Mouse (Mus musculus): Measurements from ENCODE around the gene Gm21981. TPM values are rescaled to one million over a fixed set of nuclear protein-coding genes. Genes with fewer than 3 reads are reported as not detected.

Gm21981 gene
- polyA plus RNA-seq, 1 experiment: 1.3 TPM

DNA sequence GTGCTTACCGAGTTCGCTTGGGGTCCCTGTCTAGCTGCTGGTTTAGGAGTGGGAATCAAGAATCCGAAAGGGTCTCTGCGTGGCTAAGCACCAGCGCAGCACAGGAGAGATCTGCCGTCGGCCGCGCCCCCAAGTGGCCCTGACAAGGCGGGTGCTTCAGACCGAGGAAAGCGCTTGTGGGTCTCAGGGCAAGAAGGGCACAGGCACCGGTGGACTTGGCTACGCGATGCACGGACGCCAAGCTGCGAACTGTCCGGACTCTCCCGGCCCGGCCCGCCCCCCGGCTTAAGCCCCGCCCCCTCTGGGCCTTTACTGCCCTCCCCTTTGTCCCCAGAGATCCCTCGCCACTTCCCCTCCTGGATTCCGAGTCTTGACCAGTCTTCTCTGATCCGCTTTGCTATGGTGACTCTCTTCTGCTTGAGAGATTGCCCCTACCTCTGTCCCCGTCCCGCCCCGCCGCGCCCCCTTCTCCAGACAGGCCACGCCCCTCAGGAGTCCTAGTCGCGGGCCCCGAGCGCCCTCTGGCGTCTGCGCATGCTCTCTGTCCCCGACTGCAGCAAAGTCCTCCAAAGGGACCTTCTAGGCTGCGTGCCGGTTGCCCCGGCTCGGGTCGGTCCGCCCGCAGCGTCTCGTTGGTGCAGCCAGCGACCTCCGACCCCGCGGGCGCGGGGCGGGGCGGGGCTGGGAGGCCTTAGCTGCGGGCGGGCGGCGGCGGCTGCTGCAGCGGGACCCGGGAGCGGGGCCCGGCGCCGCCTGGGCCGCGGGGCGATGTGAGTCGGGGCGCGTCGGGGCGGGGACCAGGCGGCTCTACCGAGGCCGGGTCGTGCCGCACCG lies 465 bp upstream of the Gm21981 start, which contains the start of gene Prickle4:
Gene Prickle4, minus strand, starts transcription at position 234 of the 834 bp plus-strand sequence.
- Histone ChIP-seq H3K27me3 (ENCODE audit: control insufficient read depth, insufficient read depth, insufficient read length) (no peaks in the 10 kb centered on the region), H3ac (ENCODE audit: control insufficient read depth, insufficient read length) (peak within 1 kb of the TSS; percentile 45), H3K4me2 (ENCODE audit: low read depth) (peak within 1 kb of the TSS; percentile 93), H3K36me3 (ENCODE audit: control insufficient read depth, insufficient read depth) (no peaks in the 10 kb centered on the region), H3K4me3 (peak within 1 kb of the TSS; percentile 34), H3K79me2 (ENCODE audit: control insufficient read depth, insufficient read depth) (no peaks in the 10 kb centered on the region)
- TF ChIP-seq USF1 (IDR thresholded peaks at IDR 0.05; ENCODE audit: low read depth) (no peak), POLR2A (IDR thresholded peaks at IDR 0.05; ENCODE audit: insufficient read length, low read depth) (peak; percentile 61), MYOG (IDR thresholded peaks at IDR 0.05; ENCODE audit: control insufficient read depth in 1 of 3, insufficient read depth in 1 of 3, insufficient read length in 2 of 3, low read depth in 2 of 3) (peak in 1 of 3 experiments; percentile 20)

DNA sequence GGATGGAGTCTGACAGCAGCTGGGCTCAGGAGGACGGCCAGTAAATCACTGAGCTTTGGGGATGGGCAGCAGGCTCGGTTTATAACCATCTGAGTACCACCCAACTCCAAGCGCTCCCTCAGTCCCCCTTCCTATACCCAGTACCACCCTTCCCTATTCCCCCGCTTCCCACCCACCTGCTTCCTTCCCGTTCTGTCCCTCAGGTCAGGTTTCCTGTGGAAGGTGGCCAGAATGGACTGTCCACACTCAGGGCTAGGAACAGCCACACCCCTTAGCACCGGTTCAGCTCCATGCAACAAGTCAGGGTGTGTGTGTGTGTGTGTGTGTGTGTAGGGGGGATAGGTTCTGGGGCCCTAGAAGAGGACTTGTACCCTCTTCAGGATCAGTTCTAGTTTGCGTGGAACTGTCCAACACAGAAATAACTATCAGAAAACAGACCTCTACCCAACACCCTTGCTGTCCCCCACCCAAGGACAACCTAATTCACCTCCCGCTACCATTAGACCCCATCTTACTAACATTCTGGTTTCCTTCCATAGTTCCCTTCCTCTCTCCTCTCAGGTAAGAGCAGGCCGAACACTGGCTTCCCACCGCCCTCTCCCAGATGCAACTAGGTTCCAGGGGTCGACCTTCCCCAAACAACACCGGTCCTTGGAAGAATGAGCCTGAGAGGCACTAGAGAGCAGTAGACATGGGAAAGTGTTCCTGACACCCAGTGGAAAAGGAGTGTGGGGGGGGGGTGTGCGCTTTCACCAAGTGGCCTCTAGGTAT lies 399 bp downstream of the Gm21981 start:
- Histone ChIP-seq H3K27me3 (ENCODE audit: control insufficient read depth, insufficient read depth, insufficient read length) (no peaks in the 10 kb centered on the region), H3K4me2 (ENCODE audit: low read depth) (peak overlapping the region; percentile 93), H3K4me3 (peak overlapping the region; percentile 34), H3K36me3 (ENCODE audit: control insufficient read depth, insufficient read depth) (no peaks in the 10 kb centered on the region), H3K79me2 (ENCODE audit: control insufficient read depth, insufficient read depth) (no peaks in the 10 kb centered on the region), H3ac (ENCODE audit: control insufficient read depth, insufficient read length) (peak overlapping the region; percentile 45)
- TF ChIP-seq MYOG (IDR thresholded peaks at IDR 0.05; ENCODE audit: control insufficient read depth in 1 of 3, insufficient read depth in 1 of 3, insufficient read length in 2 of 3, low read depth in 2 of 3): no peak
- no peak for TF ChIP-seq POLR2AphosphoS2 (IDR thresholded peaks at IDR 0.05; ENCODE audit: insufficient read length, low read depth)
- no peak for TF ChIP-seq TCF12 (IDR thresholded peaks at IDR 0.05; ENCODE audit: insufficient read depth, poor library complexity, severe bottlenecking)
- TF ChIP-seq SRF (IDR thresholded peaks at IDR 0.05; ENCODE audit: control insufficient read depth, insufficient read length, low read depth): no peak

GRCm38 (mm10) chr17:47691650-47692049 lies 2.6 kb downstream of the Gm21981 start:
- no peaks in the 10 kb centered on the region for H3K36me3 ChIP-seq (ENCODE audit: control insufficient read depth, insufficient read depth)
- no peak overlapping the region for H3ac ChIP-seq (ENCODE audit: control insufficient read depth, insufficient read length)
- no peaks in the 10 kb centered on the region for H3K27me3 ChIP-seq (ENCODE audit: control insufficient read depth, insufficient read depth, insufficient read length)
- H3K79me2 ChIP-seq (ENCODE audit: control insufficient read depth, insufficient read depth): peaks cover 12% of the 10 kb centered on the region
- no peak overlapping the region for H3K4me3 ChIP-seq
- no peak overlapping the region for H3K4me2 ChIP-seq (ENCODE audit: low read depth)
- no peak for TF ChIP-seq POLR2A (IDR thresholded peaks at IDR 0.05; ENCODE audit: insufficient read length, low read depth)
- TF ChIP-seq TCF12 (IDR thresholded peaks at IDR 0.05; ENCODE audit: insufficient read depth, poor library complexity, severe bottlenecking): no peak
- no peak for TF ChIP-seq CEBPB (IDR thresholded peaks at IDR 0.05; ENCODE audit: insufficient read depth, poor library complexity, severe bottlenecking)
- TF ChIP-seq REST (IDR thresholded peaks at IDR 0.05; ENCODE audit: insufficient read depth, insufficient read length): no peak

GRCm38 (mm10) chr17:47689894-47690293 lies 4.4 kb downstream of the Gm21981 start:
- TF ChIP-seq TCF3 (IDR thresholded peaks at IDR 0.05; ENCODE audit: insufficient read length, low read depth): no peak
- no peak for TF ChIP-seq MYOG (IDR thresholded peaks at IDR 0.05; ENCODE audit: control insufficient read depth in 1 of 3, insufficient read depth in 1 of 3, insufficient read length in 2 of 3, low read depth in 2 of 3)
- no peak for TF ChIP-seq MAX (IDR thresholded peaks at IDR 0.05; ENCODE audit: low read depth)
- no peak for TF ChIP-seq SRF (IDR thresholded peaks at IDR 0.05; ENCODE audit: control insufficient read depth, insufficient read length, low read depth)
- TF ChIP-seq POLR2A (IDR thresholded peaks at IDR 0.05; ENCODE audit: insufficient read length, low read depth): no peak
- TF ChIP-seq USF1 (IDR thresholded peaks at IDR 0.05; ENCODE audit: low read depth): no peak
- no peak for TF ChIP-seq E2F4 (IDR thresholded peaks at IDR 0.05; ENCODE audit: insufficient read depth)
- TF ChIP-seq CEBPB (IDR thresholded peaks at IDR 0.05; ENCODE audit: insufficient read depth, poor library complexity, severe bottlenecking): no peak
- TF ChIP-seq TCF12 (IDR thresholded peaks at IDR 0.05; ENCODE audit: insufficient read depth, poor library complexity, severe bottlenecking): no peak
- TF ChIP-seq POLR2AphosphoS2 (IDR thresholded peaks at IDR 0.05; ENCODE audit: insufficient read length, low read depth): no peak
- TF ChIP-seq MYOD1 (IDR thresholded peaks at IDR 0.05; ENCODE audit: control insufficient read depth in 1 of 3, insufficient read length in 2 of 3, low read depth in 2 of 3): no peak
- TF ChIP-seq REST (IDR thresholded peaks at IDR 0.05; ENCODE audit: insufficient read depth, insufficient read length): no peak
- Histone ChIP-seq H3ac (ENCODE audit: control insufficient read depth, insufficient read length) (no peak overlapping the region), H3K4me3 (peak overlapping the region; percentile 97), H3K79me2 (ENCODE audit: control insufficient read depth, insufficient read depth) (peaks cover 15% of the 10 kb centered on the region), H3K27me3 (ENCODE audit: control insufficient read depth, insufficient read depth, insufficient read length) (no peaks in the 10 kb centered on the region), H3K4me2 (ENCODE audit: low read depth) (peak overlapping the region; percentile 85), H3K36me3 (ENCODE audit: control insufficient read depth, insufficient read depth) (no peaks in the 10 kb centered on the region)

All from myocyte (in vitro differentiated cells).